Mouse (Mus musculus) bone marrow macrophage, adult 2 months (primary cell): Measurements from ENCODE around the gene Tmem123.

Source experiments
- CTCF ChIP-seq: IDR thresholded peaks from 2 replicates; pipeline ENCODE4 v1.5.1; 2012; ENCODE audit warnings: low read depth, mild to moderate bottlenecking, low read length, moderate library complexity
- POLR2A ChIP-seq: IDR thresholded peaks from 2 replicates; pipeline ENCODE4 v1.6.1; 2012; ENCODE audit warnings: mild to moderate bottlenecking, low read depth, low read length, borderline replicate concordance

GRCm38 (mm10) chr9:7764463-7764871 is 626 bp downstream of the Tmem123 start:
- TF ChIP-seq POLR2A (no peak), CTCF (no peak)
